Mouse (Mus musculus) layer of hippocampus, adult 9-10 months (tissue): Measurements from ENCODE around the gene Glrx5.
A peak's percentile ranks its signal among the peaks of the same experiment; 100 is the strongest.

Source experiments
- DNase-seq: peaks from one replicate; pipeline ENCODE4 v3.0.0; 2022; ENCODE audit warnings: low spot score

Gene Glrx5

DNA sequence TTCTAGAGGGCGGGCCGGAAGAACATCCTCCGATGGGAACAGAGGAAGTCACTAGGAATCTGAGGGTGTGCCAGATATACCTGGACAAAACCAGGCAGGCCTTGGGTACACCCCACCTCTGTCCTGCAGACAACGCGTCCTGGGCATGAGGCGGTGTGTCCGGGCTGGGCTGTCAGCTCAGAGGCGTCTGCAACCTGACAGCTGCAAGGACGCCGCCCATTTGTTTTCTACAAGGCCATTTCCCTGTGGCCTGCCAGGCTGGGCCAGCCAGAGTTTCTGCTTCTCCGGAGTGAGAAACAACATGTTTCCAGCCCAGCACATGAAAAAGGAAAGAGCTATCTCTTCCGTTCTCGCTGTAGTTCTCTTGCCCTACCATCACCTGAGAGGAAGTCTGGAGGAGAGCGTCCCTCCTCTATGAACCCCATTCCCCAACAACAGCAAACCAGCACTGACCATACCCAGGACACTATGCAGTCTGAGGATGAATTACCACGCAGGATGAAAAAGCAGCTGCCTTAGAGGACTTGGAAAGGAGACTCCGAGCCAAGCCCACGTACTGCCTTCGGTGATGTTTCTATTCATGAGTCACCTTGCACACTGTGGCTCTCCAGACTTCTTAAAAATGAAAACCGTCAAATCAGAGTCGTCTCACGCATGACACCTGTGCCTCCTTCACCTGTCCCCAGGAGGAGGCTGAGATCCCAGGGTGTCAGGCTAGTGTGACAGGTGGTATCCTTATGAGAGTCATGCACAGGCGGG lies 27.4 kb upstream of the Glrx5 start:
- no peak for DNase-seq

DNA sequence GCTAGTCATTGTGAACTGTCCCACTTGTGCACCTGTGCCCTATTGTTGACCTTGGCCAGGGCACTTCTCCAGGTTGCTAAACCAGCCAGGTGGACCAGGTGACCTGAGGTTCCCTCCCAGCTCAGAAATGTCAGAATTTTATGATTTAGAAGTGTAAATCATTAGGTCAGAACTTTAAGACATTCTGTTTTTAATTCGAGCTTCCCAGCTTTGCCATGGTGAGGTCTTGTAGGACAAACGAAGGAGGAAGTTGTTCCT lies 26.8 kb upstream of the Glrx5 start:
- DNase-seq = no peak

DNA sequence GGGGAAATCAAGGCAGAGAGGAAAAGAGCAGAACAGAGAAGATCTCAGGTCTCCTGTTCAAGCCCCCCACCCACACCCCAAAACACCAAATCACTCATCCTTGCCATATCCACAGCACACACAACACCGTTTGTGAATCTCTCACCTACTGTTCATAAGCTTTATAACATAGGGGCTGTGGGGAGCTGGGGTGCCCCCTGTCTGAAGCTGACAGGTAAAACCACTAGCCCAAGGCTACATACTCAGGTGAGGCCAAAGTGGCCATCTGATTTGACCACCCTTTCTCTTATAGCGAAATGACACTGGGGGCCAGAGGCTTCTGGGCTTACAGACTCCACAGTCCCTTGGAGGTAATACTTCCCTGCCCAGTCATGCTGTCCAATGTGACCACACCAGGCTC lies 24.3 kb upstream of the Glrx5 start:
- no peak for DNase-seq

DNA sequence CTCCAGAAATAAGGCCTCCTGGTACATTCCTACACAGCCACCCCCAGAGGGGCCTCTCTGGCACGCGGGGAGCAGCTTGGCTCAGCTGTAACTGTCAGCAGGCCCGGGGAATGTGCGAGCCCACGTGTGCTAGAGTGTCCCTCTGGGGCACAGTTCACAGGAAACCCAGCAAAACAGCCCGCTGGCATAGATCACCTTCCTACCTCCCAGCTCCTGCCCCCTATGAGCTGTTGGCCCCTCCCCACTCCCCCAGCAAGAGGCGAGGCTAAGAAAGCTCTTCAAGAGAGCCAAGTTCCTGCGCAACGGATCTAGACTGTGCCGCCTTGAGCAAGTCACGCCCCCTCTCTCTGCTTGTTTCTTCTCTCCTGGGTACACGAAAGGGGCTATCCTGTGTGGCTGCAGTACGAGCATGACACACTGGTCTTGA lies 23.7 kb upstream of the Glrx5 start:
- no peak for DNase-seq

DNA sequence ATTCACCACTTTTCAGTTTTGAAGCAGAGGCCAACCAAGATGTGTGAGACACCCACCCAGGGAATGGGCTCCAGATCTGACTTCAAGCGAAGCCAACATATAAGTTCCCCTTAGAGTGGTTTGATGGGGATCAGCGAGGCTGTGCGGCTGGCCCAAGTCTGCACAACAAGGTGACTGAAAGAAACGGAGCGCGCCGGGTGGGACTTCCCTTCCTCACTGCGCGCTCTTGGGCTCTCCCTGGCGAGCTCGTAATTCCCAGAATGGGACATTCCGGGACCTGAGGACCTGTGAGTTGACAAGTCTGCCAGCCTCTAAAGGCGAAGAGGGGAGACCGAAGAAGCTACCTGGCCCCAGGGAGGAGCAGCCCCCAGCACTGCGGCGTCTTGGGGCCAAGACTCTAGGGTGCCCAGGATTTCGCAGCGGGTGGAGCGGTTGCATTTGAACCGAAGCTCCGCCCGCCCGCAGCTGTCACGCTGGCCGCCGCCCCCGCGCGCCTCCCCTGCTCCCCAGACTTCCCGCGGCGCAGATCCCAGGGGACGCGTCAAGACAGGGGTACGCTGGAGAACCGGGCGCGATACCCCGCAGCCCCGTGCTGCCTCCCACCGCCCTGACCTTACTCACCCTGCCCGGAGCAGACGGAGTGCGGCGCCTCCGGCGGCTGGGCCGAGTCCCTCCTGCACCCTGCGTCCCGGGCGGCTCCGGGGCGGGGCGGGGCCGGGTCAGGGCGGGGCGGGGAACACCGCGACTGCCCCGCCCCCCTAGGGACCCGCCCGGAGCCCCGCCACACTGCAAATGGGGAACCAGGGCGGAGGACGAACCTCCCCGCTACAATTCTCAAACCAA lies 22.9 kb upstream of the Glrx5 start, which contains the start of gene Syne3:
TSS of gene Syne3 (minus strand) at position 440 of the 843 bp plus-strand sequence.
- DNase-seq = no peak

DNA sequence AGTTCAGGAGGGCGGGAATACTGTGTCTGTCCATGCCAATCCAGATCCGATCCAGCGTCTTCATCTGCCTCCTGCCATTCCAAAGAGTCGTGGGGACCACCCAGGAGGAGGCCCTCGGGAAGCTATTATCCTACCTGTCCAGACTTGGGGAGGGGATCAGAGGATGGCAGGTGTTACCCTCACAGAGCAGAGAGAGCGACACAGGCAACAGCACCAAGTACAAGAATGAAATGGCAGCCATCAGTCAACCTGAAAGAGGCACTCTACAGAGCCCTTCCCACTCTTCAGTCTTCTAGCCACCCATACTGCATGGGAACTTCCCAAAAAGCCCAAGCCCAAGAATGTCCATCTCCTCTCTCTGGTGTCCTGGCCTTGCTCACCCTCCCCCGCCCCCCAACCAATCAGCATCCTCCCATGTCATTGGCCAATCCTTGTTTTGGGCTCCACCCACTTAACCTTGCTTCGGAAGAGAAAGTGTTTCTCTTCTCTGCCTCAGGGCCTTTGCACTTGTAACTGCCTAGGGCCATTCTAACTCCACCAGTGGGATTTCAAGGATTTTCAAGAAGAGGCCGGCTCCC lies 22.2 kb upstream of the Glrx5 start:
- DNase-seq = no peak

DNA sequence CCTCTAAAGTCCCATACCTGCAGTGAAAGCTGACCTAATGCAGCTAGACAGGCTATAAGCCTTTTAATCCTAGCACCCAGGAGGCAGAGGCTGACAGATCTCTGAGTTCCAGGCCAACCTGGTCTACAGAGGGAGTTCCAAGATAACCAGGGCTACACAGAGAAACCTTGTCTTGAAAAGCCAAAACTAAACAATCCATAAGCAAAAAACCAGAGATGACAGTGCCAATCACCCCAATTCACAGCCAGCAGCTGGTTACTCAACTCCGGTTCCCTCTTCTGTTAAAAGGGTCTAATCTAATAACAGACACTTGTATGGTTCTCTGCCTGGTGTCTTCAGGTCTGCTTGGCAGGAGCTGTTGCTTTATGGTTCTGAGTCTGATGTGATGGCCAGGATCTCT lies 20.9 kb upstream of the Glrx5 start:
- DNase-seq = no peak

DNA sequence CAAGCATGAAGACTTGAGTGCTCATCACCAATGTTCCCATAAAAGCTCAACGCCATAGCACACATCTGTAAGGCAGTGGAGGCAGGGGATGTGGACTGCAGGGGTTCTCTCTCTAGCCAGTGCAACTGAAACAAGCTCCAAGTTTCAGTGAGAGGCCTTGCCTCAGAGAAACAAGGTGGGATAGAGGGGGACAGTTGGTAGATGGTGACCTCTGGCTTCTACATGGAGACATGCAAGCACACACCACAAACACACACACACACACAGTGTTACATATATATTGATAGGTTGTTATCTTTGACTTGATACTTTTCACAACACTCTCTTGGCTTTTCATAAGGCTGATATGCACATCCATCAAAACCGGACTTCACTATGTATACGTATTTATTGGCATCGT lies 20.2 kb upstream of the Glrx5 start:
- DNase-seq = no peak

DNA sequence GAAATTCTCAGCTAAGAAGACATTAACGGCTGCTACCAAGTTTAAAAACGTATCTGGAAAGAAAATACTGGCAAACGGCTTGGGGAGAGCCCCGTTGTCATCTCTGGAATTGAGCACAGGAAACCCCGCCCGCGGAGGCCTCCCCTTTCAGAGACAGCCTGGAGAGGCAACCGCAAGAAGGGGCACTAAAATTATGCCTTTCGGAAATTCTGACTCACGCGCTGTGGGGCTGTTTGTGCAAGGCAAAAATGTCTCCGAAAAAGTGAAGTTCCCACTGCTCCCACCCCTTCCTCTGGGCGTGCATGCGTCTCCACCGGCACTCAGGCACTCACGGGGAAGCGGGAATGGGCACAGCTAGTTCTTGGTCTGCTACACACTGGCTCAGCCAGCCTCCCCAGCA lies 19.4 kb upstream of the Glrx5 start:
- no peak for DNase-seq

DNA sequence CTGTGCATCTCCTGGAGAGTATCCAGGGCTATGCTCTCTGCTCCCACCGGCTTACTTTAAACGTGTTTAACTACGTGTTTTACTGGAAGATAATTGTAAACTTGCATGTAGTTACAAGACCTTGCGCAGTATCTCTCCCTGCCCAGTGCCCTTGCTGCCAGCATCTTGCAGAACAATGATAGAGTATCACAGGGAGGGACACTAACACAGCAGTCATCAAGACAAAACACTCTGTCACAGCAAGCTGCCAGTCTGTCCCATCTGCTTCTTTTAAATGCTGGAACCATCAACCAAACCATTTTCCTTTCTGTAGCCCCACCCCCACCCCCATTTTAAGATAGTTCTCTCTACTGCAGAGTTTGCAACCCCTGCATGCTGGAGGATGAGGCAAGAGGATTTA lies 16.3 kb upstream of the Glrx5 start:
- DNase-seq = no peak

DNA sequence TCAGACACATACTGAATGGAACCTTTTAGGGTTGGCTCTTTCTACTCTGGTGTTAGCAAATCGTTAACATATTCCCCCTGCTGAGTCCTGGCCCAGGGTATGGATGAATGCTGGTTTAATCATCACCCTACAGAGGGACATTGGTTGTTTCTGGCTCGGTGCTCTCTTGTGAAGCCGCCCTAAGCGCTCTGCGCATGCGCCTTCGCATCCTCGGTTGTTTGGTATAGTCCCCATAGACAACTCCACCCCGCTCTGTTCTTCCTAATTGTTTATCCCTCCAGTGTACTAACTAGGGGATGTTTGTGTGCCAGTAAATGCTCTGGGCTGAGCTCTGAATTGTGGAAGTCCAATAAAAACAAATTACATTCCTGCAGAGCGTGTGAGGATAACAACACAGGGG lies 15.8 kb upstream of the Glrx5 start:
- no peak for DNase-seq

DNA sequence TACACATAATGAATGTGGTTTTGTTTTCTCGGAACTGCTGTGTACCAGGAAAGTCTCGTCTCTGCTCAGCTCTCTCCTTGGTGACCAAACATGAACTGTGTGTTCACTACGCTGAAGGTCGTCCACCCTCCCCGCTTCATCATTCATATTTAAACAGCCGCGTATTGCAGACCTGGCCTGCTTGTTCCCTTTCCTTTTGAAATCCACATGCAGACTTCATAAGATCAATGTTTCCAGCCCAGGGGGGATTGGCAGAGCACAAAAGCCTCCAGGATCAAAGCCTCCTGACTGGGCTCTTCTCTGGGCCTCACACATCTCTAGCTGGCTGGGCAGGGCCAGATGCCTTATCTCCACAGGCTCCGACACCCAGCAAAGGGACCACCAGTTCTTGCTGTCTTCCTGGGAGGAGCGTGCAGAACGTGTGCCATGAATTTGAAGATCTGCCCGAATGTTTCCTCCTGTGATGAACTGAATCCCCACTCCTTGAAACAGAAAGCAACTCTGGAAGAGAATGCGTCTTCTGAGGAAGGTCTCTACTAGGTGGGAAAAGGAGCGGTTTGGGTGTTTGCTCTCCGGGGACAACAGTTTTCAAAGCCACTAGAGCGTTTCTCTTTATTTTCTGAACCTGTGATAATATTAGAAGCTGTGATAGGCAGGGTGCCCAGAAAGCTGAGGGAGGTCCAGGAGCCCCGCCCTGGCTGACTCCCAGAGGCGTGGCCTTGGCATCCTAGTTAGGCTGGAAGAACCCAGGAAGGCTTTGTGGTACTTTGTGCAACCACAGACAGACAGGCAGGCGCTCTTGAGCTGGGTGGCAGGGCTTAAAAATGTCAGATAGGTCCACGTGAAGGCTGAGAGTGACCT lies 12.9 kb upstream of the Glrx5 start:
- DNase-seq = no peak

DNA sequence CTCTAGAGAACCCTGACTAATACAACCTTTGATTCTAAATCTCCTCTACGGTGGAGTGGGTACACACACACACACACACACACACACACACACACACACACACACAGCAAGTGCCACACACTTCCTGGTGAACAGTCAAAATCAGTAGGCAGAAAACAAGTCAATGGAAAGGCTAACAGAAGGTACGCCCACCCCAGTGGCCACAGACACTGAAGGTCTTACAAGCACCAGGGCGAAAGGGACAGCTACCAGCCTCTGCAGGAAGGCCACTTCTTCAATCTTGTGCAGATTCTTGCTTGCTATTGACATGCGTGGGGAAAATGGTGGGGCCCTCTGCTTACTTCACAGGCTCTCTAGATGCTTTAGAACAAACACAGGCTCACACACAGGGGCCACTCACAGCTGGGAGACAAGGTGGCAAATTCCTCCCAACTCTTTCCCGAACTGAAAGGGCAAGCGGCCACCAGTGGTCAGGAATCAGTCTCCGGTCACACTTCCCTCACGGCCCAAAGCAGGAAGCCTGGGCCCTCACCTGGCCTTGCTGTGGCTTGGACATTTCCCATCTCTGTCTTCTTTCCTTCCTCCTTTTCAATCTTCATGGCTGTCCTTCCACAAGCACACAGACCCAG lies 10.9 kb upstream of the Glrx5 start:
- no peak for DNase-seq

DNA sequence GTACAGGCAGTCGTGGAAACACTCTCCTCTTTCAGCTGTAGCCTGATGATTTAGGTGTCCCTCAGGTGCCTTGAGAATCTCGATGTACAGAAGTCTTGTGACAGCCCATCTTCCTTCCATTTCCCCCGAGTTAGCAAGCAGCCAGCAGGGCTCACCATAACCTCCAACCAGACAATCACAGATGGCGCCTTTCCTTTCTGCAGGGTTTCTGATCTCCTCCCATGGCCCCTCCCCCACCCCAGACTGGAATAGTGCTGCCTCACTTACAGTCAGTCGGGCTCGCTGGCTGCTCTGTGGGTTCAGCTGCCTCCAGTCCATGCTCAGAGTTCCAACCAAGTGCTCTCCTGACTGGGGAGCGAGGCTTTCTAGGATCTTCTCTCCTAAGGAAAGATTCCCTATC lies 10.3 kb upstream of the Glrx5 start:
- no peak for DNase-seq

DNA sequence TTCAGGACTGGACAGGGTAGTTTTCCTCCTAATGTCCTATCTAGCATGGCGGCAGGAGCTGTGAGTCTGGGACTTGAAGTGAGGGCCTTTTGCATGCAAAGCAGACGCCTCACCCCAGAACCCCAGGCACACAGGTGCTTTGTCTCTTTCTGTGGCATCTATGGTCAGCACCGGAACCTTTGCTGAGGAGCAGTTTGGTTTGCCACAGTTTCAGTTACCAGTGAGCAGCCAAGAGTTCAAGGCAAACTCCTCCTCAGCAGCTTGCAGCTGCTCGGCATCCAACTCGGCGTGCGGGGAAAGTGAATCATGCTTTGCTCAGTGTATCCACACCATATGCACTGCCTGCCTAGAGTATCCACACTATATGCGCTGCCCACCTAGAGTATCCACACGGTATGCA lies 9.7 kb upstream of the Glrx5 start:
- no peak for DNase-seq

DNA sequence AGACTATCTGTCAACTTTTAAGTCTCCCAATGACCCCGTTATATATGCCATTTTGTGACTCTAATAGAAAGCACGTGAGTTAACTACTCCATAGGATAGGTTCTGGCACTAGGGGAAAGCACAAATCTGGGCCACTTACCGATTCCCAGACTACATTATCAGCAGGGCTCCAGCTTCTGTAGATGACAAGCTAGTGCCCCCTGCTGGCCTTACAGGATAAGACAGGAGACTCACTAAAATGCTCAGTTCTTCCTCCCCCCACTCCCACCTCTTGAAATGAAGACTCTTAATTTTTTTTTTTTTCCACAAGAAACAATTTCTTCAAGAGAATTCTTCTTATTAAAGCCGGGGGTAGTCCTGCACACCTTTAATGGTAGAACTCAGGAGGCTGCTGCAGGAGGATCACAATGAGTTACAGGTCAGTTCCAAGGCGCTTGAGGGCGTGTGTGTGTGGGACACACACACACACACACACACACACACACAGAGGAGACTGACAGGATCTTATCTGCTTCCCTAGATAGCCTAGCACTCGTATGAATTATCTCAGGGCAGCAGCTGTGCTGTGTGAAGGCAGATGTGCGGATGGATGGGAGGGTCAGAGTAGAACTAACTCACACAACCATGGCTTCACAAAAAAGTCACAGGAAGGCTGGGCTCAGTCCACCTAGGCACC lies 7.1 kb upstream of the Glrx5 start:
- peak; percentile 67 for DNase-seq

DNA sequence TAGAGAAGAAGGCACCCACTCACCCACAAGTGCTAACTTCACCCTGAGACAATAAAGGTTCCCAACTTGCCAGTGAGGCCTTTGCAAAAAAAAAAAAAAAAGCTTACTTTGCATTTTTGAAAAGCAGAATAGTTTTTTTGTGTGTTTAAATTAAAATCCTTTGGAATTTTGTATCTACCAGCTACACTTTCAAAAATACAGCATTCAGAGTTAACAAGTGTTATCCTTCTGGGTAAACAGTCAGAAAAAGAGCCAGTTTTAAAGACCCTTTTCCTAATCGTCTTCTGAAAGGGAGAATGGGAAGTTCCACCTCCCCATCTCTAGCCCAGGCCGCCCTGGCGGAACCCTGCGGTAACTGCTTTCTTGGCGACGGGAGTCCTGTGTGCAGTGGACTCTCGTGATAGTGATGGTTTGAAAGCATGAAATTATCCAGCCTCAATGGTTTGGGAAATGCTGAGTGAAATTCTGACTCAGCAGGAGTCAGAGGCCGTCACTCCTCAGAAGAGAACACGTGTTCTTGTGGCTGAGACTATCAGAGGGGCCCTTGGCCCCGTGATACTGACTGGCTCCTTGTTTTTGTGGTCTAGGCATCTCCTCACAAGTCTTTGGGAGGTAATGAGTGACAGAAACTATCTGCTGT lies 6.4 kb upstream of the Glrx5 start:
- no peak for DNase-seq

DNA sequence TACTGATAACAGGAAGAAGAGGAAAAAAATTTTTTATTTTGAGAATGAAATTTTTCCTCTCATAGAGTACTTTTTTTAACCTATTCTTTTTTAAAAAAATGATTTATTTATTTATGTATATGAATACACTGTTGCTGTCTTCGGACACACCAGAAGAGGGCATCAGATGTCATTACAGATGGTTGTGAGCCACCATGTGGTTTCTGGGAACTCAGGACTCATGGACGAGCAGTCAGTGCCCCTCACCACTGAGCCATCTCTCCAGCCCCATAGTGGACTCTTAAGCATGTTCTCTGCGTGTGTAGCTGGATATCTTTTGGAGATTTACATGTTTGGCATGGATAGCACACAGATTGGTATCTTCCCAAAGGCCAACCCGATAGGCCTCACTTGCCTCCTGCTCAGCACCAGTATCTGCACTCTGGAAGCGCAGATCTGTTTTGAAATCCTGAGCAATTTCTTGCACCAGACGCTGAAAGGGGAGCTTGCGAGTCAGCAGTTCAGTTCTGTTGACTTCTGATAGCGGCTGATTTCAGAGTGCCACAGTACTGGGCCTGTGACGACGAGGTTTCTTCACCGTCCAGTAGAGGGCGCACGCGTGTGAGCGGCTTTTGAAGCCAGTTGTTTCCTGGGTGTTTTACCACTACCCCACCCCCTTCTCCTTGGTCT lies 5.0 kb upstream of the Glrx5 start:
- DNase-seq = no peak

DNA sequence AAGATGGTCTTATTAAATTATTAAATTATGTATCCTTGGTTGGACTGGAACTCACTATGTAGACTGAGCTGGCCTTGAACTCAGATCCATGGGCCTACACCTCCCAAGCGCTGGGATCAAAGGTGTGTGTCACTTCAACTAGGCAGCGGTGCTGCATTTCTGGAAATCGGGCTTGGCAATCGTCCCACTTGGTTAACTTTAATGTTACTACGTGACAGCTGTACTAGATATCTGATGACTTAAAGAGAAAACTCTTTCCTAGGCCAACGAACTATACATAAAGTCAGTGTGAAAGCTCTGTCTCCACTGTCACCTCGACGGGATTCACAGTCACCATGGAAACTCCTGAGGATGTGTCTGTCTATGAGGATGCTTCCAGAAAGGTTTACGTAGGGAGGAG lies 2.6 kb upstream of the Glrx5 start:
- no peak for DNase-seq
